Mouse (Mus musculus): Measurements from ENCODE around the gene Rubcn. TPM values are rescaled to one million over a fixed set of nuclear protein-coding genes. Genes with fewer than 3 reads are reported as not detected.
"Not testable (repeated sequence)": the region's sequence is repeated elsewhere in the genome, so short reads cannot be mapped to it uniquely, and the experiment has no call there.

The Rubcn gene
- 16.2 and 17.6 TPM in 2 replicates for polyA plus RNA-seq (2016; fragmentation: Nextera tagmentation; extraction: Ambion mirVana)

DNA sequence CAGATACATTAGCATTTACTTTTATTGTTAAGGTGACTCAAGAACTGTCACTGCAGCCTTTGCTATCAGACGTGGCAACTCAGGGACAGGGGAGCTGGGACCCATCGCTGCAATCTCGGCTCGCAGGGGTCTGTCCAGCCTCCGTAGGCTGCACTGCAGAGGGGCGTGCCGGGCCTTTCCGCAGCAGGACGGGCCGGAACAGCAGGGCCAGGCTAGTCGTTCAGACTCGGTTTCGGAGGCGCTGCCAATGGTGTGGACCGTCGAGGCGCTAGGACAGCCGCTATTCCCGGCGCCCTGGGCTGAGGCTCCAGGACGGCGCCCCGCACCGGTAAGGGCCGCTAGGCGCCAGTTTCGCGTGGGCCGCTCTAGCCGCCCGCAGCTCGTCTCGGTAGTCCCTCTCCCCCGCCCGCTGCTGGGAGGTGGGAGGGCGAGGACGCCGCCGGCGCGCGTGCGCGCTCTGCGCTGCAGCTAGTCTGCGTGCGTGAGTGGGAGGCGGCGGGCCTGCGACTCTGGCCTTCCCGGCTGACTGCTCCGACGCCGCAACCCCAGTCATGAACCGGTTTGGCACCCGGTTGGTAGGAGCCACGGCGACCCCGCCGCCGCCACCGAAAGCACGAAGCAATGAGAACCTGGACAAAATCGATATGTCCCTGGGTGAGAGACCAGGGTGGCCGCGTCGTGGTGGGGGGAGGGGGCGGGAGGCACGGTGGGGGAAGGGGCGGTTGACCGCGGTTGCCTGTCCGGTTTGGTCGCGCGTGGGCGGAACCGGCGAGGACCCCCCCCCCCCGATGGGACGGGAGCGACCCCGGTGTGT is at the start of gene Rubcn, which contains the start of gene Fyttd1:
TSS of gene Rubcn (minus strand) at position 424 of the 814 bp plus-strand sequence.
TSS of gene Fyttd1 (plus strand) at position 158 of the 814 bp plus-strand sequence.
- Histone ChIP-seq H3K27me3 (ENCODE audit: low read depth, poor library complexity, severe bottlenecking) (no peaks in the 10 kb centered on the region), H3K4me3 (peak within 1 kb of the TSS; percentile 89), H3K9me3 (replicated peaks) (no peaks in the 10 kb centered on the region), H3K27ac (peak within 1 kb of the TSS; percentile 90), H3K4me1 (peaks cover 14% of the 10 kb centered on the region), H3K36me3 (peaks cover 7% of the 10 kb centered on the region)
- WGBS = under 1% methylated on average over 83 of the region's 83 CpGs
- DNase-seq (ENCODE audit: low spot score) = peak; percentile 95

DNA sequence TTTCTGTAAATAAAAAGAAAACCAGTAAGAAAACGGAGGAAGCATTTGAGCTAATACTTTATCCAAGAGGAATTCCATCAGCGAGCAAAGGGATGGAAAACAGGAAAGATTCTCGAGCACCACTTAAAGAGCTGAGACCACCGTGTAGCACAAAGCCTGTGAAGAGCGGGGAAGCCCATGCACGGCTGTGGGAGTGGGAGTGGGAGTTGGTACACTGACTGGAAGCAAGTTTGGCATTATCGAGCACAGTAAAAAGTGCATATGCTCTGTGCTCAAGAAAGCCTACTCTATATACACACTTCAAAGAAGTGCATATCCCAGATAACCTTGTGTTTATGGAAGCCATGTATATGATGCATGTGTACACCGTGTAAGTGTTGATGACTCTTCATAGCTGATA is 49.5 kb upstream of the Rubcn start:
- Histone ChIP-seq H3K27me3 (ENCODE audit: low read depth, poor library complexity, severe bottlenecking) (no peaks in the 10 kb centered on the region), H3K9me3 (replicated peaks) (no peaks in the 10 kb centered on the region), H3K4me3 (no peak overlapping the region), H3K36me3 (peaks cover 47% of the 10 kb centered on the region), H3K4me1 (0 out of 2 replicates have a peak, but pooled peaks cover 3% of the 10 kb centered on the region), H3K27ac (no peak overlapping the region)
- WGBS = 94% methylated on average over 8 of the region's 8 CpGs
- no peak for DNase-seq (ENCODE audit: low spot score)

DNA sequence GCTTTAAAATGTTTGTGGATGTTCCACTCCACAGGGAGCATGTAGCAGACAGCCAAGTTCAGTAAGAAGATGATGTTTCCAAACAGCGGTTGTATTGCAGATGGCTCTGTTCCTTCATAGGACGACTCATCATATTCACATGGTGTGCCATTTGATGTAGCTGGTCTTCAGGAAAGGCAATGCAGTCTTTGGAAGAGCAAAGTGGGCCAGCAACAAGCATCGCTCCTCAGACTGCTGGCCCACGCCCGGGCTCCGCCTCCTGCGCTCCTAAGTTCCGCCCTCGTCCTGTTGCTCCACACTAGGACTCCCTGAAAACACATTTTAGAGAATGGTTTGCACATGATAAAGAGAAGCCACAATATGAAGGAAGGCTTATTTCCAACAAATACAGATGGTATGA is 49.1 kb upstream of the Rubcn start:
- not testable (repeated sequence) for H3K27me3 ChIP-seq (ENCODE audit: low read depth, poor library complexity, severe bottlenecking); H3K4me1 ChIP-seq; H3K27ac ChIP-seq; H3K9me3 ChIP-seq (replicated peaks); DNase-seq (ENCODE audit: low spot score); H3K4me3 ChIP-seq
- H3K36me3 ChIP-seq = peaks cover 52% of the 10 kb centered on the region
- 92% methylated on average over 9 of the region's 9 CpGs for WGBS

DNA sequence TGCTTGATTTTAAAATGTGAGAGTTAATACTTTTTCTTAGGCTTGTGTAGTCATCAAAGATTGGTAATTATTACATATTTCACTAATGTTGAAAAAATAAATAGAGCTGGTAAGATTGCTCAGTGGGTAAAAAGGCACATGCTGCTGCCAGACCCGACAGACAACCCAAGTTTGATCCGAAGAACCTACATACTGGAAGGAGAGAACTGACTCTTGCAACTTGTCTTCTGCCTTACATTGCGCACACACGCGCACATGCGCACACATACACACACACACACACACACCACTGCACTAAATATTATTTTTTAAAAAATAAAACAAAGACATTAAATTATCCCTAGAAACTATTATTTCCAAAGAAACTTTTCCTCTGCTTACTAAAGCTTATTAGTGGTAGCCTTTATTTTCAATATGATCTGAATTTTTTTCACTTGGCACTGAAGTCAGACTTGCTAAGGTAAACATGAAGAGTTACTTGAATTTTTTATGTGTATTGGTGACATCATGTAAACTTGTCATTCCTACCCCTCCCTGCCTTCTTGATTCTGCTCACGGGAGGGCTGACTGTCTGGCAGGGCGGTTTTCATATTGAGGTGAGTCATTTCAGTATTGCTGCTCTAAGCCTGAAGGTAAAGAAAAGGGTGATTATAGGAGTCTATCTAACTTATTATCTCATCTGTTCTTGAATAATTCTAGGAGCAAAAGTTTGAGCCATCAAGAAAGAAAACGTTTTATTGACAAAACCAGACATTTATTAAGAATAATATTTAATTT is 37.9 kb upstream of the Rubcn start:
- 87% methylated on average over 9 of the region's 9 CpGs for WGBS
- DNase-seq (ENCODE audit: low spot score) = no peak
- Histone ChIP-seq H3K4me1 (peaks cover 10% of the 10 kb centered on the region), H3K27ac (no peak overlapping the region), H3K9me3 (replicated peaks) (no peaks in the 10 kb centered on the region), H3K27me3 (ENCODE audit: low read depth, poor library complexity, severe bottlenecking) (no peaks in the 10 kb centered on the region), H3K36me3 (peaks cover 17% of the 10 kb centered on the region), H3K4me3 (peak overlapping the region; percentile 100)

DNA sequence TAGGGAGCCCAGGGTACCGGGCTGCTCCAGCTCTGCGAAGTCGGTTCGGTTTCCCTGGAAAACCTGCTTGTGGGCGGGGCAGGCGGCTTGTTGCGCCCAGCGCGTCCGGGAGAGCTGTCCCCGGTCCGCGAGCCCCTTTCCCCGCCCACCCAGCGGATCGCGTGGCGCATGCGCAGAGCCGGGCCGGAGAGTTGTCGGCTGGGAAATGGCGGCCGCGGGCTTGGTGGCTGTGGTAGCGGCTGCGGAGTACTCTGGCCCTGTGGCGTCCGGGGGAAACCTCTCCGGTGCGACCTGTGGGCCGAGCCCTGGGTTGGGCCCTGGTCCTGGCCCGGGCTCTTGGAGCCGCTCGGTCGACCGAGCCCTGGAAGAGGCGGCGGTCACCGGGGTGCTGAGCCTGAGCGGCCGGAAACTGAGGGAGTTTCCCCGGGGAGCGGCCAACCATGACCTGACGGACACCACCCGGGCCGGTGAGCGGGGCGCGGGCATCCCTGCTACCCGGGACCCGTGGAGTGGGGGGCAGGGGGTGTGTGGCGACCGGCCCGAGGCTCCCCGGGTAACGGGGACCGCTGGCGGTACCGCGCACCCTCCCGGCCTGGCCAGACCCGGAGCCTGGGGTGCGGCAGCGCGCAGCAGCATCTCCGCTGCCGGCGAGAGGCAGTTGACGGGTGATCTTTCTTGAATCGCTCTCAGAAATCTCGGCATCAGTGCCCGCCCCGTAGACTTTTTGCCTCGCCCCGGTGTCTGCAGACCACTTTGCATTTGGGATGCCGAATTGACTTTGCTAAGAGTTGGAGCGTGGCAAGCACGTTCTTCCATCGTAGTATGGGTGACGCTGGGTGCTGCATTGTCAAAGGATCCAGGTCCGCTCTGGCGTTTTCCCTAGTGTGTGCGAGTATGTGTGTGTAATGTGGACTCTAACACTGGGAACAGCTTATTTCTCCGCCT is 36.6 kb upstream of the Rubcn start, which contains the start of gene Lrch3:
TSS of gene Lrch3 (plus strand) at position 164 of the 945 bp plus-strand sequence.
- Histone ChIP-seq H3K4me1 (peaks cover 10% of the 10 kb centered on the region), H3K27ac (peak within 1 kb of the TSS; percentile 99), H3K27me3 (ENCODE audit: low read depth, poor library complexity, severe bottlenecking) (no peaks in the 10 kb centered on the region), H3K4me3 (peak within 1 kb of the TSS; percentile 100), H3K36me3 (peaks cover 5% of the 10 kb centered on the region), H3K9me3 (replicated peaks) (no peaks in the 10 kb centered on the region)
- DNase-seq (ENCODE audit: low spot score) = peak; percentile 99
- WGBS = under 1% methylated on average over 85 of the region's 85 CpGs

DNA sequence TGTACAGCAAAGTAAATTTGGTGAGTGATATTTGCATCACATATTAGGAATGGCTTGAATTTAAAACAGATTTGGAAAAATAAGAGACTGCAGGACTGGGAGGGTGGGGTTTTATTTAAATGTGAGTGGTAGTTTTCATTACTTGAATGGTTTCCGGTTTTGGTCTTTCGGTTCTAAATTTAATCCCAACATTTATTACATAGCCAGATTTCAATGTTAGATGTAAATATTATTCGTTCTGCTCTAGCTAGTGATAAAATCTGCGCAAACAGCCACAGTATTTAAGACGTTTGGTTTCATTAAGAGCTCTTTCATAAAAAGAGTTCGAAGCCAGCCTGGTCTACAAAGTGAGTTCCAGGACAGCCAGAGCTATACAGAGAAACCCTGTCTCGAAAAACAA is 35.6 kb upstream of the Rubcn start:
- H3K36me3 ChIP-seq = 0 out of 2 replicates have a peak, but pooled peaks cover 2% of the 10 kb centered on the region
- no peaks in the 10 kb centered on the region for H3K9me3 ChIP-seq (replicated peaks)
- peaks cover 10% of the 10 kb centered on the region for H3K4me1 ChIP-seq
- no peak for DNase-seq (ENCODE audit: low spot score)
- no peaks in the 10 kb centered on the region for H3K27me3 ChIP-seq (ENCODE audit: low read depth, poor library complexity, severe bottlenecking)
- no peak overlapping the region for H3K27ac ChIP-seq
- WGBS = 68% methylated on average over 7 of the region's 7 CpGs
- peak overlapping the region; percentile 100; the same call in 1 of the 2 replicates for H3K4me3 ChIP-seq

DNA sequence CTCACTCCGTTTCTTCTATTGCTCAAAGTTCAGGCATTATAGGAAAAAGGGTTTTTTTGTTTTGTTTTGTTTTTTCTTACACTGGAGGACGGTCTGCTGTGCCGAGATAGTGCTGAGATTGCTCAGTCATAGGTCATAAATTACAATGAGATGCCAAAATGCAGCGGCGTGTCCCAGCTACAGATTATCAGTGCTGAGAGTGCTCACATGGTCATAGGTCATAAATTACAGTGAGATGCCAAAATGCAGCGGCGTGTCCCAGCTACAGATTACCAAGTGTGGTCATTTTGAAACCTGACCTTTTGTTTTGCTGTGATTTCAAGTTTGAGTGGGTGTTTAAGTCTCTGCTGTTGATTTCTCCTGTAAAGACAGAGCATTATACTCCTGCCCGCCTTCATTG is 29.2 kb upstream of the Rubcn start:
- H3K4me3 ChIP-seq = no peak overlapping the region
- H3K36me3 ChIP-seq = peaks cover 45% of the 10 kb centered on the region
- no peaks in the 10 kb centered on the region for H3K27me3 ChIP-seq (ENCODE audit: low read depth, poor library complexity, severe bottlenecking)
- H3K27ac ChIP-seq = no peak overlapping the region
- WGBS = 69% methylated on average over 8 of the region's 8 CpGs
- no peaks in the 10 kb centered on the region for H3K4me1 ChIP-seq
- no peak for DNase-seq (ENCODE audit: low spot score)
- H3K9me3 ChIP-seq (replicated peaks) = no peaks in the 10 kb centered on the region

DNA sequence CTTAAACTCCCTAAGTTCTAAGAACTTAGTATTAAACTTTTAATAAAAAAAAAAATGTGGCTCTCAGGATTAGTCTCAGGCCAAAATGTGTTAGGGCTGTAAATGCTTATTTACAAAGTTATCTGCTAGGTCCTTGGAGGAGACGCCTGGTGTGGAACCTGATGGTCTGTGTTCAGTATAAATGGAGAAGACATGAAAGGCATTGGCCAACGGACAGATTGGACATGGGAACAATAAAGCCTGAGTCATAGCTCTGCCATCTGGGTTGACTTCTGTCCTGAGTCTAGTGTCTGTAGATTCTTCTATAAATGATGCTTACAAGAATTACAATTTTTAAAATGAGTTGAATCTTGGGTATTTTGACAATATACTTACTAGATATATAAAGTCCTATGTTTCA is 28.6 kb upstream of the Rubcn start:
- H3K9me3 ChIP-seq (replicated peaks) = no peaks in the 10 kb centered on the region
- 84% methylated on average over 2 of the region's 2 CpGs for WGBS

DNA sequence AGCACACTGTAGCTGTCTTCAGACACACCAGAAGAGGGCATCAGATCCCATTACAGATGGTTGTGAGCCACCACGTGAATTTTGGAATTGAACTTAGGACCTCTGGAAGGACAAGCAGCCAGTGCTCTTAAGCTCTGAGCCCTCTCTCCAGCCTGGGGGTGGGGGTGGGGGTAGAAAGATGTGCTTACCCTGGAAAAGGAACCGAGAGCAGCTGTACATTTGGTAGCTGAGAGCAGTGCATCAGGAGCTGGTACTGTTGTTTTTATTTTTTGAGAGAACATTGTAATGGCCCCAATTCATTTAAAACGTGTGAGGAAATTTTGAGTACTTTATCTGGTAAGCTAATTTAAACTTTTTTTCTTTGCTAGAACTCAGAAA is 24.5 kb upstream of the Rubcn start:
- H3K36me3 ChIP-seq = peaks cover 85% of the 10 kb centered on the region
- WGBS = 68% methylated on average over 3 of the region's 3 CpGs
- H3K27me3 ChIP-seq (ENCODE audit: low read depth, poor library complexity, severe bottlenecking) = no peaks in the 10 kb centered on the region
- no peaks in the 10 kb centered on the region for H3K9me3 ChIP-seq (replicated peaks)
- H3K27ac ChIP-seq = no peak overlapping the region
- no peak overlapping the region for H3K4me3 ChIP-seq
- no peak for DNase-seq (ENCODE audit: low spot score)
- no peaks in the 10 kb centered on the region for H3K4me1 ChIP-seq

More for the DNA sequence above, 28.6 kb upstream of the Rubcn start:
- no peaks in the 10 kb centered on the region for H3K27me3 ChIP-seq (ENCODE audit: low read depth, poor library complexity, severe bottlenecking)
- no peak overlapping the region for H3K4me3 ChIP-seq
- no peak overlapping the region for H3K27ac ChIP-seq
- peaks cover 51% of the 10 kb centered on the region for H3K36me3 ChIP-seq
- H3K4me1 ChIP-seq = no peaks in the 10 kb centered on the region
- no peak for DNase-seq (ENCODE audit: low spot score)

DNA sequence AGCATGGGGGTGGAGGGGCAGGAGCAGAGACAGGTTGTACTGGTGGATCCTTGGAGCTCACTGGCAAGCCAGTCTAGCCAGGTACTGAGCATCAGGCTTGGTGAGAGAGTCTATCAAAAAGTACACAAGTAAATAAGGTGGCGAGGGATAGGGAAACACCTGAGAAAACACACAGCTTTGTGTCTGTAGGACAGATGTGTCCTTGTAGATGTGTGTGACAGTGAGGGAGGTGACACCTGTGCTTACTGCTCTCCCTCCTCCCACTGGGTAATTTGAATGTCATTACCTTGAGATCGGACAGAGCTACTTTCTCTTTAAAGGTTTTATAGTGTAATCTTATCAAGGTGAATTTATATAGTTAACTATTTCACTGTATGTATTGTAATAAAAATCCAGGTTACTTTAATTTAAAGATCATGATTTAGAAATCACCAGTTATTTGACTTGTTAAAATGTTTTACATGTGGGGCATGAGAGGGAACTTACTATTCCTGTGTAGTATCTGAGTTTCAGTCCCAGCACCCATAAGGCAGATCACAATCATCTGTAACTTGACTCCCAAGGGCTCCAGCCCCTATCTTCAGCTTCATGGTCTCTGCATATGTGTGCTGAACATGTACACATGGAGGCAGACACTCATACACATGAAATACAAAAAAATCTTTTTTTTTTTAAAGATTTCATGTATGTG is 23.9 kb upstream of the Rubcn start:
- DNase-seq (ENCODE audit: low spot score) = no peak
- Histone ChIP-seq H3K36me3 (peaks cover 82% of the 10 kb centered on the region), H3K9me3 (replicated peaks) (no peaks in the 10 kb centered on the region), H3K27ac (no peak overlapping the region), H3K27me3 (ENCODE audit: low read depth, poor library complexity, severe bottlenecking) (no peaks in the 10 kb centered on the region), H3K4me3 (no peak overlapping the region), H3K4me1 (no peaks in the 10 kb centered on the region)
- WGBS = 85% methylated on average over 2 of the region's 2 CpGs

DNA sequence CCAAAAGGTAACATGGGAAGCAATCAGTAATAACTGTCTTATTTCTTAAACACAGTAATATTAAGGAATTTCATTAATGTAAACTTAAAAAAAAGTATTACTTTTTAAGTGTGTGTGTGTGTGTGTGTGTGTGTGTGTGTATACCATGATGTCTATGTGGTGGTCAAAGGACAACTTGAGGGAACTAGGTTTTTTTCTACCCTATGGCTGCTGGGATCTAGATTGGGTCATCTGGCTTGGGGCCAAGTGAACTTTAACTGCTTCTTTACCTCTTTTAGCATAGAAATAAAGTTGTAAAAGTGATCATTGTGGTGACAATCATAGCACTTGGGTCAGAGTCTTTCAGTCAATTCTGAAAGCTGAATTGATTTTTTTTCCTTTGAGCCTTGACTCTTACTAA is 18.6 kb upstream of the Rubcn start:
- Histone ChIP-seq H3K9me3 (replicated peaks) (no peaks in the 10 kb centered on the region), H3K27ac (no peak overlapping the region), H3K4me3 (no peak overlapping the region), H3K36me3 (peaks cover 91% of the 10 kb centered on the region), H3K27me3 (ENCODE audit: low read depth, poor library complexity, severe bottlenecking) (no peaks in the 10 kb centered on the region), H3K4me1 (no peaks in the 10 kb centered on the region)
- DNase-seq (ENCODE audit: low spot score) = no peak

DNA sequence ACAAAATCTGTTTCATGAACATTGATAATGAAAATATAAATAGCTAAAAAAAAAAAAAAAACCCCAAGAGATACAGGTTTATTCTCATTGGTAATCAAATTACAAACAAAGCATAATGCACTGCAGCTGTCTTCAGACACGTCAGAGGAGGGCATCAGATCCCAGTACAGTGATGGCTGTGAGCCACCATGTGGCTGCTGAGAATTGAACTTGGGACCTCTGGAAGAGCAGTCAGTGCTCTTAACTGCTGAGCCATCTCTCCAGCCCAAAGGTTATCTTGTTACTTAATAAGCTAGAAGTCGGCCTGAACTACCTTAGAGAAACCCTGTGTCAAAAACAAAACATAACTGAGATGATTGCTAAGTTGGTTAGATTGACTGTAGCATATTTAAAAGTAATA is 12.3 kb upstream of the Rubcn start:
- H3K4me3 ChIP-seq = no peak overlapping the region
- no peak overlapping the region for H3K27ac ChIP-seq
- no peak for DNase-seq (ENCODE audit: low spot score)
- H3K9me3 ChIP-seq (replicated peaks) = no peaks in the 10 kb centered on the region
- WGBS = 77% methylated on average over 2 of the region's 2 CpGs
- no peaks in the 10 kb centered on the region for H3K4me1 ChIP-seq
- peaks cover 82% of the 10 kb centered on the region for H3K36me3 ChIP-seq
- H3K27me3 ChIP-seq (ENCODE audit: low read depth, poor library complexity, severe bottlenecking) = no peaks in the 10 kb centered on the region
